Comparison of ENCODE assay signal across 14 mouse cellular contexts in the genomic region with DNA sequence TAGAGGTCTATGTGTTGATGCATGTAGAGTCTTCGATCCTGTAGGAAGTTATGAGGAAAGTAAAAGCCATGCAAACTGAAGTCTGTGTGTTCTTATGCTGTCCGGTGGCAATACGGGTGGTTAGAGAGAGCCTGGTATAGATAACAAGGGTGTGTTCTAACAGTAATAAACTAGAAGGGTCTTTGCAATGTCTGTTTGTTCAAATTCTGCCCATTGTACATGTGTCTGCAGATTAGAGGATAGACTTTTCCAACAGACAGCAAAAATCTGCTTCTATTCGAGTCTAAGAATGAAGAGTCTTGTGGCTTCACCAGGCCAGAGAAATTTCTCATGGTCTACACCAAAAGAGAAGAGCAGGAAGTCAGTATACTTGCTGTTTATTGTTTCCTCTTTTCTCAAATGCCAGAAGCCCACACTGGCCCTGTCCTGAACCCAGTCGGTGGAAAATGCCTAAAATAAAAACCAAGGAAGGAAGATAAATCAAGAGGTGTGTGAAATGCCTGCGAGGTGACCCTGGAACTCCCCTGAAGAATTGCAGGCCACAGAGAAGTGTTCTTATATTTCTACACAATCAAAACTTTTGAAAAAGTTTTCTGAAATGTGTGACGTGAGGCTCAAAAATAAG. TPM values are rescaled to one million over a fixed set of nuclear protein-coding genes. Genes with fewer than 3 reads are reported as not detected.
DNase-seq lines count a peak whose midpoint lies in the region; ATAC-seq and TF ChIP-seq lines count a peak whose summit lies in the region.
"Had no signal": no experiment of that assay in that cellular context is flagged by ENCODE, and none has a peak within 500 bp of the region (broad histone marks: within the 10 kb centered on the region; RNA-seq: fewer than 3 reads in every experiment).

No protein-coding gene starts in this region.

- no peak overlapping the region for H3K4me3 ChIP-seq in kidney, postnatal 0 days (replicated peaks; ENCODE audit: low read depth, low read length)
- no peak overlapping the region for H3K4me3 ChIP-seq in bone marrow macrophage, adult 2 months (ENCODE audit: insufficient read depth, low read length)
- no peak overlapping the region for H3K4me3 ChIP-seq in intestine, embryonic 16.5 days (ENCODE audit: low read length)
- H3K4me3 ChIP-seq in small intestine, adult 2 months (ENCODE audit: low read depth, low read length) = no peak overlapping the region
- no peak overlapping the region for H3K4me3 ChIP-seq in hindbrain, embryonic 11.5 days (ENCODE audit: low read depth, low read length)
- H3K4me3 ChIP-seq: erythroblast, embryonic 14.5 days; hindbrain, embryonic 12.5 days had no signal

- H3K27me3 ChIP-seq in kidney, postnatal 0 days (ENCODE audit: insufficient read depth, low read length) = no peaks in the 10 kb centered on the region
- no peaks in the 10 kb centered on the region for H3K27me3 ChIP-seq in intestine, embryonic 16.5 days (replicated peaks; ENCODE audit: control insufficient read depth, insufficient read depth, low read length)
- no peaks in the 10 kb centered on the region for H3K27me3 ChIP-seq in small intestine, adult 2 months (ENCODE audit: control insufficient read depth, insufficient read depth, low read length)
- H3K27me3 ChIP-seq in hindbrain, embryonic 11.5 days (ENCODE audit: control insufficient read depth, insufficient read depth, low read length) = no peaks in the 10 kb centered on the region
- H3K27me3 ChIP-seq: hindbrain, embryonic 12.5 days had no signal

- TF ChIP-seq CTCF in kidney, postnatal 0 days (IDR thresholded peaks at IDR 0.05; ENCODE audit: low read depth) = no peak
- no peak for TF ChIP-seq CTCF in bone marrow macrophage, adult 2 months (IDR thresholded peaks at IDR 0.05; ENCODE audit: low read depth, low read length)
- no peak for TF ChIP-seq CTCF in small intestine, adult 2 months (IDR thresholded peaks at IDR 0.05; ENCODE audit: extremely low read depth, insufficient read length, insufficient replicate concordance, low read depth, low read length)

- no peak overlapping the region for H3K9ac ChIP-seq in kidney, postnatal 0 days (ENCODE audit: low read depth, low read length)
- H3K9ac ChIP-seq in intestine, embryonic 16.5 days (ENCODE audit: low read depth, low read length) = no peak overlapping the region
- no peak overlapping the region for H3K9ac ChIP-seq in hindbrain, embryonic 11.5 days (ENCODE audit: low read depth, low read length)
- H3K9ac ChIP-seq: hindbrain, embryonic 12.5 days had no signal

- H3K4me1 ChIP-seq in kidney, postnatal 0 days (replicated peaks; ENCODE audit: insufficient read depth, low read length) = no peaks in the 10 kb centered on the region
- peaks cover 53% of the 10 kb centered on the region for H3K4me1 ChIP-seq in bone marrow macrophage, adult 2 months (ENCODE audit: control insufficient read depth, insufficient read depth, low read length)
- H3K4me1 ChIP-seq in intestine, embryonic 16.5 days (ENCODE audit: control insufficient read depth, insufficient read depth, low read length) = peaks cover 12% of the 10 kb centered on the region
- H3K4me1 ChIP-seq in small intestine, adult 2 months (ENCODE audit: control insufficient read depth, insufficient read depth, insufficient read length, low read length) = peaks cover 22% of the 10 kb centered on the region; the same call in 1 of the 2 replicates
- H3K4me1 ChIP-seq in hindbrain, embryonic 11.5 days (replicated peaks; ENCODE audit: control insufficient read depth, insufficient read depth, low read length) = no peaks in the 10 kb centered on the region
- H3K4me1 ChIP-seq: hindbrain, embryonic 12.5 days had no signal

- no peaks in the 10 kb centered on the region for H3K9me3 ChIP-seq in kidney, postnatal 0 days (replicated peaks; ENCODE audit: low read length)
- no peaks in the 10 kb centered on the region for H3K9me3 ChIP-seq in intestine, embryonic 16.5 days (ENCODE audit: control insufficient read depth, low read length)
- H3K9me3 ChIP-seq in hindbrain, embryonic 11.5 days (ENCODE audit: control insufficient read depth, low read length) = no peaks in the 10 kb centered on the region
- H3K9me3 ChIP-seq: hindbrain, embryonic 12.5 days had no signal

- no peak for TF ChIP-seq POLR2A in bone marrow macrophage, adult 2 months (IDR thresholded peaks at IDR 0.05; ENCODE audit: borderline replicate concordance, low read depth, low read length)
- no peak for TF ChIP-seq POLR2A in small intestine, adult 2 months (IDR thresholded peaks at IDR 0.05; ENCODE audit: low read depth, low read length)

- no peak overlapping the region for H3K27ac ChIP-seq in kidney, postnatal 0 days
- H3K27ac ChIP-seq in bone marrow macrophage, adult 2 months (ENCODE audit: insufficient read depth, low read depth, low read length) = peak overlapping the region; percentile 95
- H3K27ac ChIP-seq in intestine, embryonic 16.5 days (ENCODE audit: low read length) = peak overlapping the region; percentile 68
- H3K27ac ChIP-seq in small intestine, adult 2 months (ENCODE audit: insufficient read depth, low read depth, low read length) = peak overlapping the region; percentile 82
- H3K27ac ChIP-seq in hindbrain, embryonic 11.5 days (ENCODE audit: low read depth, low read length) = no peak overlapping the region
- H3K27ac ChIP-seq: hindbrain, embryonic 12.5 days had no signal

- 50% methylated on average over 7 of the region's 7 CpGs for WGBS in kidney, postnatal 0 days
- 47% methylated on average over 7 of the region's 7 CpGs for WGBS in intestine, embryonic 16.5 days
- 32% methylated on average over 7 of the region's 7 CpGs for WGBS in small intestine, adult 2 months
- WGBS in hindbrain, embryonic 11.5 days = 84% methylated on average over 7 of the region's 7 CpGs

- H3K4me2 ChIP-seq in kidney, postnatal 0 days (ENCODE audit: low read length) = no peak overlapping the region
- no peak overlapping the region for H3K4me2 ChIP-seq in intestine, embryonic 16.5 days (ENCODE audit: low read depth, low read length)
- no peak overlapping the region for H3K4me2 ChIP-seq in hindbrain, embryonic 11.5 days (replicated peaks; ENCODE audit: low read depth, low read length)
- H3K4me2 ChIP-seq: hindbrain, embryonic 12.5 days had no signal

- H3K36me3 ChIP-seq in kidney, postnatal 0 days (ENCODE audit: insufficient read depth, low read length) = no peaks in the 10 kb centered on the region
- H3K36me3 ChIP-seq in intestine, embryonic 16.5 days (ENCODE audit: control insufficient read depth, insufficient read depth, low read length) = no peaks in the 10 kb centered on the region
- H3K36me3 ChIP-seq in small intestine, adult 2 months (ENCODE audit: control insufficient read depth, insufficient read depth, low read length) = no peaks in the 10 kb centered on the region
- H3K36me3 ChIP-seq in hindbrain, embryonic 11.5 days (ENCODE audit: control insufficient read depth, insufficient read depth, low read length) = no peaks in the 10 kb centered on the region
- H3K36me3 ChIP-seq: hindbrain, embryonic 12.5 days had no signal

- no peak for ATAC-seq in kidney, postnatal 0 days (replicated peaks; ENCODE audit: low FRiP score, low read depth)
- peak; percentile 33; the same call in 1 of the 2 replicates for ATAC-seq in intestine, embryonic 16.5 days
- ATAC-seq in hindbrain, embryonic 11.5 days (ENCODE audit: low FRiP score) = no peak

- DNase-seq in kidney, postnatal 0 days (ENCODE audit: low spot score) = peak; percentile 16
- no peak for DNase-seq in kidney, adult 11 months
- no peak for DNase-seq in hindbrain, embryonic 11.5 days (ENCODE audit: low spot score)
- DNase-seq in adrenal gland, postnatal 10 days = no peak
- DNase-seq: kidney, postnatal 4 days; lung, postnatal 14 days; right cerebral cortex, postnatal 25 days had no signal

RNA-seq across cellular contexts. Expression of a gene that starts 8.8 kb away (rescaled TPM):
- polyA plus RNA-seq in kidney, postnatal 0 days (2015; fragmentation: Nextera tagmentation; extraction: Ambion mirVana) = 69.2 and 75.7 TPM in 2 replicates
- polyA plus RNA-seq in bone marrow macrophage, adult 2 months (2012; ENCODE audit: insufficient read depth, insufficient read length, missing spikeins) = 346 and 347 TPM in 2 replicates
- 108 and 115 TPM in 2 replicates for polyA plus RNA-seq in intestine, embryonic 16.5 days (2015; fragmentation: Nextera tagmentation; extraction: Ambion mirVana)
- polyA plus RNA-seq in small intestine, adult 2 months (2012; rRNA removed) = 17.7 and 37.4 TPM in 2 replicates
- 30.0 and 31.4 TPM in 2 replicates for polyA plus RNA-seq in hindbrain, embryonic 11.5 days (2014; fragmentation: Nextera tagmentation; extraction: Ambion mirVana)
- total RNA-seq in adrenal gland, postnatal 10 days (2021) = 10 to 100 TPM; 60.2 to 87.8 TPM

RNA-seq across cellular contexts. Expression of a gene that starts 38.9 kb away (rescaled TPM):
- polyA plus RNA-seq in kidney, postnatal 0 days (2015; fragmentation: Nextera tagmentation; extraction: Ambion mirVana) = not detected in 2 replicates
- not detected in 2 replicates for polyA plus RNA-seq in bone marrow macrophage, adult 2 months (2012; ENCODE audit: insufficient read depth, insufficient read length, missing spikeins)
- polyA plus RNA-seq in intestine, embryonic 16.5 days (2015; fragmentation: Nextera tagmentation; extraction: Ambion mirVana) = not detected in 2 replicates
- polyA plus RNA-seq in small intestine, adult 2 months (2012; rRNA removed) = 0.56 and 0.58 TPM in 2 replicates
- not detected in 2 replicates for polyA plus RNA-seq in hindbrain, embryonic 11.5 days (2014; fragmentation: Nextera tagmentation; extraction: Ambion mirVana)
- total RNA-seq in adrenal gland, postnatal 10 days (2021) = under 1 TPM; 0.18 to 0.48 TPM
- total RNA-seq: left cerebral cortex, postnatal 36 days; midbrain, postnatal 0 days had no signal
- polyA plus RNA-seq: erythroblast, embryonic 14.5 days; hindbrain, embryonic 12.5 days; midbrain, postnatal 0 days had no signal

Comparison
In these comparisons a context has a peak if more than half of its experiments do, and no peak if none do; other contexts are left out.
1. H3K27ac ChIP-seq: peak in bone marrow macrophage, adult 2 months (single experiment), intestine, embryonic 16.5 days (single experiment) and small intestine, adult 2 months (single experiment); none in kidney, postnatal 0 days (single experiment) and hindbrain, embryonic 11.5 days (single experiment).